16 mouse cellular contexts compared by ENCODE assay signal in genomic region chr2:153222566-153222965, GRCm38 (mm10).
"Had no signal": no experiment of that assay in that cellular context is flagged by ENCODE, and none has a peak within 500 bp of the region (broad histone marks: within the 10 kb centered on the region; RNA-seq: fewer than 3 reads in every experiment).

No protein-coding gene starts in this region.

- H3K4me2 ChIP-seq: lung, embryonic 15.5 days; midbrain, embryonic 11.5 days; stomach, embryonic 15.5 days had no signal

- H3K36me3 ChIP-seq: stomach, embryonic 15.5 days had no signal

- H3K4me1 ChIP-seq: stomach, embryonic 15.5 days had no signal

- H3K27ac ChIP-seq: kidney, postnatal 0 days; left cerebral cortex, adult 2 months; lung, embryonic 15.5 days; stomach, embryonic 15.5 days had no signal

- ATAC-seq: intestine, postnatal 0 days had no signal

- DNase-seq: kidney, adult 2 months; kidney, postnatal 25 days; layer of hippocampus, postnatal 36 days; lung, adult 18-20 months; lung, postnatal 14 days; lung, postnatal 4 days; midbrain, embryonic 14.5 days; right cerebral cortex, postnatal 14 days; spleen, adult 18-20 months; thymus, postnatal 25 days had no signal

- H3K4me3 ChIP-seq: left cerebral cortex, adult 2 months; lung, embryonic 15.5 days; stomach, embryonic 15.5 days had no signal

- H3K9ac ChIP-seq: lung, embryonic 15.5 days; stomach, embryonic 15.5 days had no signal

- H3K27me3 ChIP-seq: lung, embryonic 15.5 days; stomach, embryonic 15.5 days had no signal

- H3K9me3 ChIP-seq: lung, embryonic 15.5 days; stomach, embryonic 15.5 days had no signal
